Mouse (Mus musculus) megakaryocyte, embryonic 14.5 days (primary cell): Measurements from ENCODE around the gene Krt82. TPM values are rescaled to one million over a fixed set of nuclear protein-coding genes. Genes with fewer than 3 reads are reported as not detected.

ENCODE experiments used
- H3K27me3 ChIP-seq: replicated peaks from 2 replicates; pipeline ENCODE3; 2012; ENCODE audit warnings: inconsistent platforms
- H3K36me3 ChIP-seq: replicated peaks from 2 replicates; pipeline ENCODE3; 2012; ENCODE audit warnings: low read length, inconsistent platforms, mixed read lengths
- H3K4me1 ChIP-seq: 2 replicates; pipeline ENCODE4 v1.6.1; 2012; ENCODE audit warnings: inconsistent platforms
- H3K4me3 ChIP-seq: replicated peaks from 2 replicates; pipeline ENCODE3; 2012; ENCODE audit warnings: moderate library complexity, mild to moderate bottlenecking, inconsistent platforms
- H3K9me3 ChIP-seq: 2 replicates; pipeline ENCODE4 v1.6.1; 2012; ENCODE audit warnings: inconsistent platforms
- FLI1 ChIP-seq: IDR thresholded peaks from 2 replicates; pipeline ENCODE4 v1.6.1; 2012; ENCODE audit warnings: low read length, inconsistent platforms, mixed read lengths
- GATA1 ChIP-seq: IDR thresholded peaks from 3 replicates; pipeline ENCODE4 v1.6.1; 2012; ENCODE audit warnings: mixed read lengths, low read length, inconsistent platforms, borderline replicate concordance
- polyA plus RNA-seq: library from polyadenylated mRNA; stranded (reverse); fragments of >175 nt; gene quantifications from 2 replicates; pipeline ENCODE4 v1.2.3, GENCODE M21; 2012; ENCODE audit warnings: low replicate concordance; ENCODE audit not compliant: insufficient read depth

The Krt82 gene
- polyA plus RNA-seq, 1 experiment, result not detected

- peaks cover 2% of the 10 kb centered on the region; the same call in 1 of the 2 replicates for H3K4me1 ChIP-seq
- H3K36me3 ChIP-seq, result no peaks in the 10 kb centered on the region
- TF ChIP-seq GATA1 (no peak), FLI1 (no peak)
- H3K9me3 ChIP-seq, result no peaks in the 10 kb centered on the region
- peaks cover 81% of the 10 kb centered on the region for H3K27me3 ChIP-seq
- no peak overlapping the region for H3K4me3 ChIP-seq
Observed at GRCm38 (mm10) chr15:101558034-101558646, 7.7 kb upstream of the Krt82 start.

GRCm38 (mm10) chr15:101553169-101553568 lies 2.7 kb upstream of the Krt82 start:
- peaks cover 5% of the 10 kb centered on the region for H3K4me1 ChIP-seq
- H3K9me3 ChIP-seq, result no peaks in the 10 kb centered on the region
- peaks cover 87% of the 10 kb centered on the region for H3K27me3 ChIP-seq

GRCm38 (mm10) chr15:101552188-101552587 lies 1.7 kb upstream of the Krt82 start:
- Histone ChIP-seq H3K27me3 (peaks cover 88% of the 10 kb centered on the region), H3K9me3 (no peaks in the 10 kb centered on the region), H3K4me3 (no peak overlapping the region), H3K36me3 (no peaks in the 10 kb centered on the region), H3K4me1 (peaks cover 5% of the 10 kb centered on the region)
- no peak for TF ChIP-seq FLI1
- no peak for TF ChIP-seq GATA1

More at GRCm38 (mm10) chr15:101553169-101553568, 2.7 kb upstream of the Krt82 start:
- no peaks in the 10 kb centered on the region for H3K36me3 ChIP-seq
- TF ChIP-seq FLI1 (no peak), GATA1 (no peak)
- no peak overlapping the region for H3K4me3 ChIP-seq

GRCm38 (mm10) chr15:101544478-101544877 lies 6.0 kb downstream of the Krt82 start:
- TF ChIP-seq GATA1, result no peak
- no peak for TF ChIP-seq FLI1
- H3K36me3 ChIP-seq, result no peaks in the 10 kb centered on the region
- H3K4me1 ChIP-seq, result no peaks in the 10 kb centered on the region
- no peak overlapping the region for H3K4me3 ChIP-seq
- H3K9me3 ChIP-seq, result no peaks in the 10 kb centered on the region
- H3K27me3 ChIP-seq, result peaks cover 73% of the 10 kb centered on the region

GRCm38 (mm10) chr15:101542543-101542942 lies 7.9 kb downstream of the Krt82 start:
- Histone ChIP-seq H3K27me3 (peaks cover 64% of the 10 kb centered on the region), H3K36me3 (no peaks in the 10 kb centered on the region), H3K4me3 (no peak overlapping the region), H3K9me3 (no peaks in the 10 kb centered on the region), H3K4me1 (no peaks in the 10 kb centered on the region)
- no peak for TF ChIP-seq FLI1

- Histone ChIP-seq H3K36me3 (no peaks in the 10 kb centered on the region), H3K27me3 (peaks cover 66% of the 10 kb centered on the region), H3K9me3 (no peaks in the 10 kb centered on the region), H3K4me3 (no peak overlapping the region), H3K4me1 (peaks cover 7% of the 10 kb centered on the region; the same call in 1 of the 2 replicates)
- TF ChIP-seq GATA1 (no peak), FLI1 (no peak)
Observed at GRCm38 (mm10) chr15:101538580-101538900, 11.9 kb downstream of the Krt82 start.

GRCm38 (mm10) chr15:101537864-101538579 lies 12.4 kb downstream of the Krt82 start:
- Histone ChIP-seq H3K9me3 (no peaks in the 10 kb centered on the region), H3K4me3 (no peak overlapping the region), H3K36me3 (no peaks in the 10 kb centered on the region), H3K4me1 (peaks cover 7% of the 10 kb centered on the region; the same call in 1 of the 2 replicates), H3K27me3 (peaks cover 64% of the 10 kb centered on the region)
- TF ChIP-seq FLI1, result no peak
- TF ChIP-seq GATA1, result no peak

- Histone ChIP-seq H3K36me3 (no peaks in the 10 kb centered on the region), H3K9me3 (no peaks in the 10 kb centered on the region), H3K4me3 (no peak overlapping the region), H3K27me3 (peaks cover 58% of the 10 kb centered on the region), H3K4me1 (peaks cover 7% of the 10 kb centered on the region; the same call in 1 of the 2 replicates)
- no peak for TF ChIP-seq GATA1
- TF ChIP-seq FLI1, result no peak
Observed at GRCm38 (mm10) chr15:101536054-101536850, 14.2 kb downstream of the Krt82 start.

- H3K36me3 ChIP-seq, result no peaks in the 10 kb centered on the region
- no peak for TF ChIP-seq FLI1
- no peak for TF ChIP-seq GATA1
- H3K27me3 ChIP-seq, result peaks cover 61% of the 10 kb centered on the region
Observed at GRCm38 (mm10) chr15:101532720-101533119, 17.7 kb downstream of the Krt82 start, which contains the start of gene Krt84. Gene Krt84 (minus strand): TSS chr15:101532820.

GRCm38 (mm10) chr15:101522556-101523232 lies 27.8 kb downstream of the Krt82 start:
- H3K9me3 ChIP-seq, result no peaks in the 10 kb centered on the region
- no peak overlapping the region for H3K4me3 ChIP-seq
- peaks cover 66% of the 10 kb centered on the region for H3K27me3 ChIP-seq
- no peaks in the 10 kb centered on the region for H3K36me3 ChIP-seq
- no peaks in the 10 kb centered on the region for H3K4me1 ChIP-seq
- TF ChIP-seq GATA1, result no peak
- TF ChIP-seq FLI1, result no peak

More at GRCm38 (mm10) chr15:101532720-101533119, 17.7 kb downstream of the Krt82 start, which contains the start of gene Krt84:
- H3K4me1 ChIP-seq, result peaks cover 7% of the 10 kb centered on the region; the same call in 1 of the 2 replicates
- H3K4me3 ChIP-seq, result no peak within 1 kb of the TSS
- H3K9me3 ChIP-seq, result no peaks in the 10 kb centered on the region
